Mouse (Mus musculus) hindbrain, embryonic 14.5 days (tissue): ENCODE measurements around the gene Extl2. TPM values are rescaled to one million over a fixed set of nuclear protein-coding genes. Genes with fewer than 3 reads are reported as not detected.

Experiments used
- ATAC-seq: fragments of 200-750 bp; cut with Nextera tagmentation; 2 replicates; pipeline ENCODE4 v1.8.0; 2017; ENCODE audit warnings: moderate number of reproducible peaks, mild to moderate bottlenecking, moderate TSS enrichment, moderate library complexity; ENCODE audit not compliant: low FRiP score
- DNase-seq: peaks from one replicate; pipeline ENCODE4 v3.0.0-alpha.2; 2015; ENCODE audit warnings: low spot score
- H3K27ac ChIP-seq: fragments of 300-500 bp; sonication (generic); 2 replicates; pipeline ENCODE4 v1.5.1; 2014; ENCODE audit warnings: mild to moderate bottlenecking, moderate library complexity
- H3K27me3 ChIP-seq: fragments of 300-500 bp; sonication (generic); 2 replicates; pipeline ENCODE4 v1.6.1; 2014; ENCODE audit warnings: mild to moderate bottlenecking, low read length, mixed read lengths; ENCODE audit not compliant: control insufficient read depth, insufficient read depth
- H3K36me3 ChIP-seq: fragments of 300-500 bp; sonication (generic); replicated peaks from 2 replicates; pipeline ENCODE4 v1.6.1; 2014; ENCODE audit not compliant: control insufficient read depth, insufficient read depth
- H3K4me1 ChIP-seq: fragments of 300-500 bp; sonication (generic); replicated peaks from 2 replicates; pipeline ENCODE4 v1.6.1; 2014; ENCODE audit warnings: antibody characterized with exemption, low read length, mixed read lengths; ENCODE audit not compliant: control insufficient read depth, insufficient read depth
- H3K4me2 ChIP-seq: fragments of 300-500 bp; sonication (generic); replicated peaks from 2 replicates; pipeline ENCODE4 v1.6.1; 2014; ENCODE audit warnings: mild to moderate bottlenecking, moderate library complexity
- H3K4me3 ChIP-seq: fragments of 300-500 bp; sonication (generic); replicated peaks from 2 replicates; pipeline ENCODE4 v1.5.1; 2014; ENCODE audit warnings: mild to moderate bottlenecking, low read length
- H3K9ac ChIP-seq: fragments of 300-500 bp; sonication (generic); 2 replicates; pipeline ENCODE4 v1.6.1; 2014
- H3K9me3 ChIP-seq: fragments of 300-500 bp; sonication (generic); 2 replicates; pipeline ENCODE4 v1.6.1; 2016; ENCODE audit warnings: low read length; ENCODE audit not compliant: control insufficient read depth
- WGBS: fragments of 180-500 bp; shearing (Covaris S2); extraction: QIAGEN DNeasy Blood & Tissue Kit; methylation state at CpG from one replicate; pipeline ENCODE4 v1.1.7; 2014; 5-methylcytosine and 5-hydroxymethylcytosine counted together
- polyA plus RNA-seq: library from polyadenylated mRNA; unstranded; fragments of >200 nt; fragmentation: Nextera tagmentation; extraction: Ambion mirVana; gene quantifications from 2 replicates; pipeline ENCODE4 v1.2.1, GENCODE M21; 2014

Extl2 gene
- polyA plus RNA-seq, 1 experiment from 2014 or later: 43.7 TPM

- no peak overlapping the region for H3K4me3 ChIP-seq
- DNase-seq: no peak
- no peak overlapping the region for H3K27ac ChIP-seq
- H3K36me3 ChIP-seq: peaks cover 27% of the 10 kb centered on the region
- H3K9me3 ChIP-seq: no peaks in the 10 kb centered on the region
- no peak overlapping the region for H3K9ac ChIP-seq
- no peak overlapping the region for H3K4me2 ChIP-seq
- H3K4me1 ChIP-seq: no peaks in the 10 kb centered on the region
- WGBS: 85% methylated on average over 10 of the region's 10 CpGs
- H3K27me3 ChIP-seq: no peaks in the 10 kb centered on the region
- ATAC-seq: no peak
Observed at GRCm38 (mm10) chr3:116025701-116026100, 18.4 kb downstream of the Extl2 start.

- Histone ChIP-seq H3K27me3 (no peaks in the 10 kb centered on the region), H3K9ac (no peak overlapping the region), H3K9me3 (no peaks in the 10 kb centered on the region), H3K4me1 (no peaks in the 10 kb centered on the region), H3K4me2 (no peak overlapping the region), H3K4me3 (no peak overlapping the region), H3K27ac (no peak overlapping the region), H3K36me3 (peaks cover 27% of the 10 kb centered on the region)
- 94% methylated on average over 20 of the region's 20 CpGs for WGBS
- DNase-seq: no peak
- no peak for ATAC-seq
Observed at GRCm38 (mm10) chr3:116026996-116027395, 19.7 kb downstream of the Extl2 start.

- H3K27me3 ChIP-seq: no peaks in the 10 kb centered on the region
- ATAC-seq (no peak), DNase-seq (no peak)
- H3K4me1 ChIP-seq: no peaks in the 10 kb centered on the region
- peaks cover 27% of the 10 kb centered on the region for H3K36me3 ChIP-seq
- no peak overlapping the region for H3K4me3 ChIP-seq
- no peak overlapping the region for H3K9ac ChIP-seq
- H3K9me3 ChIP-seq: no peaks in the 10 kb centered on the region
- no peak overlapping the region for H3K4me2 ChIP-seq
- no peak overlapping the region for H3K27ac ChIP-seq
- 70% methylated on average over 11 of the region's 11 CpGs for WGBS
Observed at GRCm38 (mm10) chr3:116030152-116030788, 23.0 kb downstream of the Extl2 start.

- Histone ChIP-seq H3K4me3 (no peak overlapping the region), H3K36me3 (peaks cover 6% of the 10 kb centered on the region), H3K27ac (no peak overlapping the region), H3K4me2 (no peak overlapping the region), H3K27me3 (no peaks in the 10 kb centered on the region), H3K4me1 (no peaks in the 10 kb centered on the region), H3K9ac (no peak overlapping the region), H3K9me3 (no peaks in the 10 kb centered on the region)
- ATAC-seq (no peak), DNase-seq (no peak)
- 57% methylated on average over 6 of the region's 6 CpGs for WGBS
Observed at GRCm38 (mm10) chr3:116033218-116033870, 26.1 kb downstream of the Extl2 start.

GRCm38 (mm10) chr3:116033871-116034222 lies 26.6 kb downstream of the Extl2 start:
- no peak overlapping the region for H3K9ac ChIP-seq
- peaks cover under 1% of the 10 kb centered on the region; the same call in 1 of the 2 replicates for H3K36me3 ChIP-seq
- no peaks in the 10 kb centered on the region for H3K4me1 ChIP-seq
- ATAC-seq (peak; percentile 24; the same call in 1 of the 2 replicates), DNase-seq (peak; percentile 90)
- no peak overlapping the region for H3K27ac ChIP-seq
- WGBS: 60% methylated on average over 3 of the region's 3 CpGs
- H3K4me2 ChIP-seq: no peak overlapping the region
- H3K27me3 ChIP-seq: no peaks in the 10 kb centered on the region
- H3K4me3 ChIP-seq: no peak overlapping the region
- H3K9me3 ChIP-seq: no peaks in the 10 kb centered on the region

- Histone ChIP-seq H3K27ac (no peak overlapping the region), H3K36me3 (no peaks in the 10 kb centered on the region), H3K9me3 (no peaks in the 10 kb centered on the region), H3K4me1 (no peaks in the 10 kb centered on the region), H3K4me3 (no peak overlapping the region), H3K9ac (no peak overlapping the region), H3K4me2 (no peak overlapping the region), H3K27me3 (no peaks in the 10 kb centered on the region)
- no peak for ATAC-seq
- WGBS: 83% methylated on average over 3 of the region's 3 CpGs
- DNase-seq: peak; percentile 57
Observed at GRCm38 (mm10) chr3:116040776-116041175, 33.5 kb downstream of the Extl2 start.

- ATAC-seq: no peak
- Histone ChIP-seq H3K4me3 (no peak overlapping the region), H3K4me2 (no peak overlapping the region), H3K27ac (no peak overlapping the region; the same call in 1 of the 2 replicates), H3K9me3 (no peaks in the 10 kb centered on the region), H3K9ac (no peak overlapping the region), H3K27me3 (no peaks in the 10 kb centered on the region), H3K36me3 (no peaks in the 10 kb centered on the region), H3K4me1 (no peaks in the 10 kb centered on the region)
- DNase-seq: no peak
- 85% methylated on average over 2 of the region's 2 CpGs for WGBS
Observed at GRCm38 (mm10) chr3:116046000-116046399, 38.7 kb downstream of the Extl2 start.

- no peak for DNase-seq
- Histone ChIP-seq H3K36me3 (no peaks in the 10 kb centered on the region), H3K4me2 (no peak overlapping the region), H3K4me1 (no peaks in the 10 kb centered on the region), H3K9me3 (no peaks in the 10 kb centered on the region), H3K9ac (no peak overlapping the region), H3K4me3 (no peak overlapping the region), H3K27ac (peak overlapping the region; percentile 41), H3K27me3 (no peaks in the 10 kb centered on the region)
- ATAC-seq: peak; percentile 66; the same call in 1 of the 2 replicates
- WGBS: 31% methylated on average over 5 of the region's 5 CpGs
Observed at GRCm38 (mm10) chr3:116047034-116047433, 39.8 kb downstream of the Extl2 start.

- Histone ChIP-seq H3K27me3 (no peaks in the 10 kb centered on the region), H3K9ac (no peak overlapping the region), H3K9me3 (no peaks in the 10 kb centered on the region), H3K4me3 (no peak overlapping the region), H3K4me2 (no peak overlapping the region), H3K4me1 (no peaks in the 10 kb centered on the region), H3K27ac (no peak overlapping the region), H3K36me3 (no peaks in the 10 kb centered on the region)
- no peak for ATAC-seq
- no peak for DNase-seq
- 65% methylated on average over 6 of the region's 6 CpGs for WGBS
Observed at GRCm38 (mm10) chr3:116057078-116057477, 49.8 kb downstream of the Extl2 start.
